Mouse (Mus musculus) intestine, postnatal 0 days (tissue): ENCODE data around the gene Ola1. TPM values are rescaled to one million over a fixed set of nuclear protein-coding genes. Genes with fewer than 3 reads are reported as not detected.

Experiments used
- ATAC-seq: fragments of 200-750 bp; cut with Nextera tagmentation; 2 replicates; pipeline ENCODE4 v1.8.0; 2017; ENCODE audit warnings: mild to moderate bottlenecking, moderate TSS enrichment, moderate library complexity
- H3K27ac ChIP-seq: fragments of 300-500 bp; sonication (generic); 2 replicates; pipeline ENCODE4 v1.5.1; 2014; ENCODE audit warnings: mild to moderate bottlenecking, low read depth, low read length, moderate library complexity
- H3K27me3 ChIP-seq: fragments of 300-500 bp; sonication (generic); replicated peaks from 2 replicates; pipeline ENCODE4 v1.6.1; 2014; ENCODE audit warnings: low read length, mixed read lengths; ENCODE audit not compliant: control insufficient read depth, insufficient read depth
- H3K36me3 ChIP-seq: fragments of 300-500 bp; sonication (generic); 2 replicates; pipeline ENCODE4 v1.6.1; 2014; ENCODE audit warnings: mild to moderate bottlenecking, moderate library complexity; ENCODE audit not compliant: control insufficient read depth, insufficient read depth
- H3K4me1 ChIP-seq: fragments of 300-500 bp; sonication (generic); replicated peaks from 2 replicates; pipeline ENCODE4 v1.6.1; 2014; ENCODE audit warnings: antibody characterized with exemption, low read length, mixed read lengths; ENCODE audit not compliant: control insufficient read depth, insufficient read depth
- H3K4me2 ChIP-seq: fragments of 300-500 bp; sonication (generic); replicated peaks from 2 replicates; pipeline ENCODE4 v1.6.1; 2014; ENCODE audit warnings: low read depth, mild to moderate bottlenecking, moderate library complexity
- H3K4me3 ChIP-seq: fragments of 300-500 bp; sonication (generic); 2 replicates; pipeline ENCODE4 v1.5.1; 2014; ENCODE audit warnings: low read depth, low read length
- H3K9ac ChIP-seq: fragments of 300-500 bp; sonication (generic); 2 replicates; pipeline ENCODE4 v1.6.1; 2014; ENCODE audit warnings: mild to moderate bottlenecking, low read depth, low read length
- H3K9me3 ChIP-seq: fragments of 300-500 bp; sonication (generic); 2 replicates; pipeline ENCODE4 v1.6.1; 2016; ENCODE audit warnings: mixed run types; ENCODE audit not compliant: control insufficient read depth
- CTCF ChIP-seq: sonication (generic); IDR thresholded peaks from 2 replicates; pipeline ENCODE4 v1.5.1; 2016; ENCODE audit warnings: low read depth, mild to moderate bottlenecking, control low read depth, antibody characterized with exemption, moderate library complexity
- WGBS: fragments of 180-500 bp; shearing (Covaris S2); extraction: QIAGEN DNeasy Blood & Tissue Kit; methylation state at CpG from one replicate; pipeline ENCODE4 v1.1.7; 2014; 5-methylcytosine and 5-hydroxymethylcytosine counted together
- polyA plus RNA-seq: library from polyadenylated mRNA; unstranded; fragments of >200 nt; fragmentation: Nextera tagmentation; extraction: Ambion mirVana; gene quantifications from 2 replicates; pipeline ENCODE4 v1.2.1, GENCODE M21; 2015

Ola1 gene
- polyA plus RNA-seq, 1 experiment from 2014 or later, result 42.3 TPM

DNA sequence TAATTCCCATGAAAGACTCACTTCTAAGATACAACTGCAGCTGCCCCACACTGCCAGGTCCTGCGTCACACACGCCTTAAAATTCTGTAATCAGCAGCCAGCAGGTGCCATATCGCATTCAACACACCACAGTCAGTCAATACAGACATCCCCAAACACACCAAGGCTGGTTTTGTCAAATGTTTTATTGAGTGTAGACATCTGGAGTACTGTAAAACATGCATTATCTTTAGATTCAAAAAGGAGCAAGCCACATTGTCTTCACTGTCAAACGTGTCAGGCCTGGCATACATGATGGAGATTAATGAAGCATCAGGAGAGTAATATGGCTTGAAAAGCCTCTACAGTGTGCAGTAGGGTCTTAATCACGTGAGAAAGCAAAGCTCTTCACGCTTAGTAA is 125.7 kb downstream of the Ola1 start:
- Histone ChIP-seq H3K36me3 (no peaks in the 10 kb centered on the region), H3K9me3 (no peaks in the 10 kb centered on the region), H3K9ac (no peak overlapping the region), H3K4me1 (no peaks in the 10 kb centered on the region; the same call in 1 of the 2 replicates), H3K4me2 (no peak overlapping the region), H3K27ac (no peak overlapping the region), H3K4me3 (no peak overlapping the region), H3K27me3 (no peaks in the 10 kb centered on the region)
- no peak for TF ChIP-seq CTCF
- WGBS, result 86% methylated on average over 6 of the region's 6 CpGs
- no peak for ATAC-seq

DNA sequence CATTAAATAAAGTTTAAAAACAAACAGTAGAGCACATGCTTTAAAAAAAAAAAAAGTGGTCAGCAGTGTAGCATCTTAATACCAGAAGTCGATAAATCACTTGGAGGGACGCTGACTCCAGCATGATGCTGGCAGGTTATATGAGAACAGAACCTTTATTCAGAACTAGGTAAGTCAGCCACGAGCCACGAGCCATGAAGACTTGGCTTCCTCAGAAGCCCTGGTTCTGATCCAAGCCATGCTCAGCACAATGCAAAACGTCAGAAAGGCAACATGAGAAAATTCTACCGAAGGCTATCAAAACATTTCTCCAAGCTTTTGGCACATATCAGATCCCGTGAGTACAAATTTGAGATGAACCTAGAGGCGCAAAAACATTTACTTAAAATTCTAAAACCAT is 127.4 kb downstream of the Ola1 start:
- TF ChIP-seq CTCF, result no peak
- WGBS, result 87% methylated on average over 8 of the region's 8 CpGs

DNA sequence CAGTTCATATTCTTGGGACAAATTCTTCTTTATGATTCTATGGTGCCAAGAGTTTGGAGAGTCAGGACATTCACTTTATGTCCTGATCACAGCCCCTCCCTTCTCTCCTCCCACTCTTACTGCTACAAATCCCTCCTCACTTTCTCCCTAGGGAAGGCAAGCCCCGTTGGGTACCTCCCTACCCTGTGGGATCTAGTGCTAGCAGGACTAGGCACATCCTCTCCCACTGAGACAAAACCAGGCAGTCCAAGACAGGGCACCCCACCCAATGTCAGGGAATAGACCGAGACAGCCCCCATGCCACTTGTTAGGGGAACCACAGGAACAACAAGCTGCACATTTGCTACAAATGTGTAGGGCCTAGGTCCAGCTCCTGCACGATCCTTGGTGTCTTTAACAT is 131.1 kb downstream of the Ola1 start:
- no peak overlapping the region for H3K27ac ChIP-seq
- H3K9me3 ChIP-seq, result no peaks in the 10 kb centered on the region
- no peaks in the 10 kb centered on the region for H3K36me3 ChIP-seq
- no peak for ATAC-seq
- H3K4me2 ChIP-seq, result no peak overlapping the region
- WGBS, result 70% methylated on average over 3 of the region's 3 CpGs
- H3K27me3 ChIP-seq, result no peaks in the 10 kb centered on the region
- H3K9ac ChIP-seq, result no peak overlapping the region
- no peak overlapping the region for H3K4me3 ChIP-seq
- H3K4me1 ChIP-seq, result no peaks in the 10 kb centered on the region; the same call in 1 of the 2 replicates
- TF ChIP-seq CTCF, result no peak

More for the DNA sequence above, 127.4 kb downstream of the Ola1 start:
- H3K4me3 ChIP-seq, result no peak overlapping the region
- no peaks in the 10 kb centered on the region for H3K36me3 ChIP-seq
- H3K27me3 ChIP-seq, result no peaks in the 10 kb centered on the region
- no peaks in the 10 kb centered on the region; the same call in 1 of the 2 replicates for H3K4me1 ChIP-seq
- H3K9me3 ChIP-seq, result no peaks in the 10 kb centered on the region
- no peak for ATAC-seq
- H3K4me2 ChIP-seq, result no peak overlapping the region
- H3K27ac ChIP-seq, result no peak overlapping the region
- H3K9ac ChIP-seq, result no peak overlapping the region

DNA sequence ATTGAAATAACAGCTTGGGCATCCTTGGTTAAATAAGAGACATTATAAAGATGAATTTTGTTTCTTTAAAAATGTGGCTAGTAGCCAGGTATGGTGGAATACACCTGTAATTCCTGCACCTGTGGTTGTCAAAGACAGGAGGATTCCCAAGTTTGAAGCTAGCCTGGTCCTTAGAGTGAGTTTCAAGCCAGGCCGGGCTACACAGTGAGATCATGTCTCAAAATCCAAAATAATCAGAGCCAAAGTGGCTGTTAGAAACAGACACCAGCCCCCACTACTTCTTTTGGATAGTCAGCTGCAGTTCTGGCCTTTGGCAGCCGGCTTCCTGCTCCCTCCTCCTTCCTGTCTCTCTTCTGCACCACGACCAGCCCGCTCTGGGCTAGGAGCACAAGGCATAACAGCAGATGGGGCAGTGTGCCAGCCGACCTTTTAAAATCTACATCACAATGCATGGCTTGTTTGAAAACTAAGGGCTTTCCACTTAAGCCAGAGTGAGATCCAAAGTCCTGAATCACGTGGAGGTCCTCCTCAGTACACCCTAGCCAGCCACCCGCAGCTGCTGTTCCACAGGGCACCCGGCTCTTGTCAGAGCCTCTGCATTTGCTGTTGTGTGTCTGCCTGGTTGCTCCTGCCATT is 132.9 kb downstream of the Ola1 start:
- WGBS, result 32% methylated on average over 8 of the region's 8 CpGs
- TF ChIP-seq CTCF, result no peak

DNA sequence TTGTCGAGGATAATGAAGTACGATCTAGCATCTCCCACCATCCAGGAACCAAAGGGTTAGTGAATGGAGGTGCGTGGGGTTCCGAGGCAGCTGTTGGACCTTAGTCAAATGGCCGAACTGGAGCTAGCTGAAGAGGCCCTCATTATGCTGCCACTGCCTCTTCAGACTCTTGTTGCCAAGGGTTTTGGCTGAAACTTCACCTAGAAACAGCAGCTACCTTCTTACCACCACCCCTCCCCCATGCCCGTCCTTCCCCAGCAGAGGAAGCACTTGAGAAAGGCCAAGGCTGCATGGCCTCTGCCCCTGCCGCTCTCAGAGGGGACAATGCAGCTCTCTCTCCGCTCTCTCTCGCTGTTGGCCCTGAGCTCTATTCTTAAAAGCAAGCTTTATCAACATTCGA is 136.2 kb downstream of the Ola1 start:
- H3K27me3 ChIP-seq, result no peaks in the 10 kb centered on the region
- no peaks in the 10 kb centered on the region for H3K36me3 ChIP-seq
- WGBS, result 82% methylated on average over 10 of the region's 10 CpGs
- H3K4me2 ChIP-seq, result no peak overlapping the region
- H3K4me1 ChIP-seq, result no peaks in the 10 kb centered on the region
- no peaks in the 10 kb centered on the region for H3K9me3 ChIP-seq
- no peak overlapping the region for H3K4me3 ChIP-seq
- H3K27ac ChIP-seq, result no peak overlapping the region
- no peak for ATAC-seq
- no peak for TF ChIP-seq CTCF
- no peak overlapping the region for H3K9ac ChIP-seq

More for the DNA sequence above, 132.9 kb downstream of the Ola1 start:
- ATAC-seq, result no peak
- Histone ChIP-seq H3K9ac (no peak overlapping the region), H3K9me3 (no peaks in the 10 kb centered on the region), H3K4me3 (no peak overlapping the region), H3K27me3 (no peaks in the 10 kb centered on the region), H3K4me2 (no peak overlapping the region), H3K4me1 (no peaks in the 10 kb centered on the region; the same call in 1 of the 2 replicates), H3K27ac (no peak overlapping the region), H3K36me3 (no peaks in the 10 kb centered on the region)

DNA sequence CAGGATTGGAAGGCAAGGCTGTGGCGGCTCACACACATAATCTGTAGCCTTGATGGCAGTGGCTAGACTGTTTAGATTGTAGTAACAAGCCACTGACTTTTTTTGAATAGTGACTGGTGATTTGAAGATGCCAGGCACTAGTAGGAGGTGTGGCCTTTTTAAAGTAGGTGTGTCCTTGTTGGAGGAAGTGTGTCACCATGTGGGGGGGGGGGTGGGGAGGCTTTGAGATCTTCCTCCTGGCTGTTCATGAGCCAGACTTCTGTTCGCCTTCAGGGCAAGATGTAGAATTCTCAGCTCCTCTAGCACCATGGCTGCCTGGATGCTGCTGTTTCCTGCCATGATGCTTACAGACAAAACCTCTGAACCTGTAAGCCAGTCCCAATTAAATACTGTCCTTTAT is 136.9 kb downstream of the Ola1 start:
- Histone ChIP-seq H3K27ac (no peak overlapping the region), H3K36me3 (no peaks in the 10 kb centered on the region), H3K9me3 (no peaks in the 10 kb centered on the region), H3K27me3 (no peaks in the 10 kb centered on the region), H3K4me1 (no peaks in the 10 kb centered on the region), H3K4me3 (no peak overlapping the region), H3K9ac (no peak overlapping the region), H3K4me2 (no peak overlapping the region)
- WGBS, result 94% methylated on average over 2 of the region's 2 CpGs
- TF ChIP-seq CTCF, result no peak
- ATAC-seq, result no peak
